Mouse (Mus musculus): ENCODE measurements around the gene Timp2. TPM values are rescaled to one million over a fixed set of nuclear protein-coding genes. Genes with fewer than 3 reads are reported as not detected.
A peak's percentile ranks its signal among the peaks of the same experiment; 100 is the strongest.
"Not testable (repeated sequence)": the region's sequence is repeated elsewhere in the genome, so short reads cannot be mapped to it uniquely, and the experiment has no call there.

Gene Timp2
- 100 to 1,000 TPM; 206 to 223 TPM for total RNA-seq (2021)

DNA sequence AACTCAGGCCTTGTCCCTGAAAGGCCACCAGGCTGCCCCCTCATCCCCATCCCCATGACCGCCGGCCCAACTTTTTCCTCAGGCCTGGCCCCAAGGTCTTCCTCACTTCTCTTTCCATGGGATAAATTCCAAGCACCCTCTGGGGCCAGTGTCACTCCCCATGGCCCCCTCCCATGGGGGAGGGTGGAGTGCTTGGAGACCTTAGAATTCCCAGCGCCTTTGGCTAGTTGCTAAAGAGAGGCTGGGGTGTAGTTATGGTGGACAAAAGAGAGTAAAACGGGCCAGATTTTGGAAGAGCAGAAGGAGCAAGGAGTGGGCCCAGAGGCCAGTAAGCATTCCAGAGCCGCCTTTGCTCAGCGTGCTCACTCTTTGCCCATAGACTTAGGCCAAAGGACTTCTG is at the start of gene Timp2:
Gene Timp2, minus strand, starts transcription at position 101 of the 400 bp plus-strand sequence.
- no peak for DNase-seq

DNA sequence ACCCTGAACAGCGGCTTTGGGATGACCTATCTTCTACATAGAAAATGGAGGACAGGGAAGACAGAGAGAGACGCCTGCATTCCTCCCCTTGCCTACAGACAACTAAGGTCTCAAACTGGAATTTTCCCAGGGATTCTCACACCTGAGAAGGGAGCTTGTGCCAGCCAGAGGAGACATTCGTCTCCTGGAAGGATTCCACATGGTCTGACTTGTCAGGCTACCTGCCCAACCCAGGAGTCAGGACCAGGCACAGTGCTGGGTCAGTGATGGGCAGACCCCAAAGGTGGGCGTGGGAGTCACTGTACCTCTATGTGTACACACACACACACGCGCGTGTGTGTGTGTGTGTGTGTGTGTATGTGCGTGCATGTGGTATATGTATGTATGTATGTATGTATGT is 49.8 kb upstream of the Timp2 start:
- DNase-seq: no peak

DNA sequence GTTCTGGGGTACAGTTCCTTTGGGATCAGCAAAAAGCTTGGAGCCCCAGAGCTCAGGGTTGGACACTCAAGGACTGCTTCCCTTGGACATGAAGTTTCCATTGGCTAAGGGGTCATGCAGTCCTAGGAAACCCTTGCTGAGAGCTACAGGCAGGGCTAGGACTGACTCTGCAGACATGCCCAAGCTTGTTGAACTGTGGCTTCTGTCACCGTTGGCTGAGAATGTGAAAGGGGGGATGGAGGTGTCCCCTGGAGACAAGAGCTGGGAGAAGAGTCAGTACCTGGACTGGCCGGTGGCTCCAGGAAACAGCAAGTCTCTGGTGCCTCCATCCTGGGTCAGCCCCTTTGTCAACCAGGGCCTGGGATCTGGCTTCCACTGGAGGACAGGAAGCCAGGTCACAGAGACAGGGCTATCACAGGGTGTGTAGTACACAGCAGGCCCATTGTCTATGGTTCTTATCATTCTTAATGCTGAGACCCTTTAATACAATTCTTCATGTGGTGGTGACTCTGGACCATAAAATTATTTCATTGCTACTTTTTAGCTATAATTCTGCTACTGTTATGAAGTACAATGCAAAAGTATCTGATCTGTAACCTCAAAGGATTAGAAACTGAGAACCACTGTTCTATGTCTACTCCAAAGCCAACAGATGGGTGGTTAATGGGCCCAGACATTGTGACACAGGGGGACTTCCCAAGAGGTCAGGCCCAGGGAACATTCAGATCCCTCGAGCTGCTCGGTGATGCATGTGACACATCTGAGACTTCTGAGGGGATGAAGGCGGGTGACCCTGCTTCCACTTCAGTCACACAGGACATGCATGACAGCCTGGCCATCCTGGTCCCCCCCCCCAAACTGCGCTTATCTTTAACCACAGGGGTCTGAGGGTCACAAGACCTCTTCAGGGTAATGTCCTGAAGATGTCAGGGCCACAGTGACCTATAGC is 48.7 kb upstream of the Timp2 start:
- no peak for DNase-seq

DNA sequence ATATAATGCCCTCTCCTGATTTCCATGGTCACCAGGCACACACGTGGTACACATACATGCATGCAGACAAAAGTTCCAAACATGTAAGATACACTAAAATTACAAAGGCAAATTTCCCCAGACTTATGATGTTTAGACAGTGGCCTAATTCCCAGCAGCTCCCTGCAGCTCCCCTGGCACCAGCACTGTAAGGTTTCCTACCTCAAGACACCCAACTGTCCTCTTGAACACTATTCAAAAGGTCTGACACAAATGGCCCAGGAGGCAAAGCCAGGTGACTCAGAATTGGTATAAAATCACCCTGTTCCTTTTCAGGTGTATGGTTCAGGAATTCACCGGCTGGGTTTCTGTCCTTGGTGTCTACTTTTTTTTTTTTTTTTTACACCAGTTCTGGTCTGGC is 47.6 kb upstream of the Timp2 start:
- DNase-seq: no peak

DNA sequence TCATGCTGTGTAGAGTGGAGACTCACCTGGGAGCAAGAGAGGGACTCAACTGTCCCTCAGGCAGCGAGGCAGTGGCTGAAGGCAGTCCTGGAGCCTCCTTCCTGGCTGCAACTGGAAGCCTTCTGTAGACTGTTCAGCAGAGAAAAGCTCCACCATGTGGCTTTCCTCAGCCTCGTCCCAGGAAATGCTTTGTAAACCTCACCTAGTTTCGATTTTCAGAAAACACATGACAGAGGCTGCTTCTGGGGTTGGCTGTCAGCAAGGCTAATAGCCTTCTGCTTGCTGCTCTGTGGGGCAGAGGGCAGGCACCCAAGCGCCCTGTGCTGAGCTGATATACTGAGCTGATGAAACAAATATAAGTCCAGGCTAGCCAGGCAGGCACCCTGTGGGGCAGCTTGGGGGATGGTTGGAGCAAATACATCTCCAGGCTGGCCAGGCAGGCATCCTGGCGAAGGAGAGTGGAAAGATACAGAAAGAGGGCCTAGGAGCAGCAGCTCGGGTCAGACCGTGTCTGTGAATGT is 46.3 kb upstream of the Timp2 start, which contains the start of gene Lgals3bp:
Gene Lgals3bp, minus strand, starts transcription at position 333 of the 521 bp plus-strand sequence.
- peak; percentile 66 for DNase-seq

DNA sequence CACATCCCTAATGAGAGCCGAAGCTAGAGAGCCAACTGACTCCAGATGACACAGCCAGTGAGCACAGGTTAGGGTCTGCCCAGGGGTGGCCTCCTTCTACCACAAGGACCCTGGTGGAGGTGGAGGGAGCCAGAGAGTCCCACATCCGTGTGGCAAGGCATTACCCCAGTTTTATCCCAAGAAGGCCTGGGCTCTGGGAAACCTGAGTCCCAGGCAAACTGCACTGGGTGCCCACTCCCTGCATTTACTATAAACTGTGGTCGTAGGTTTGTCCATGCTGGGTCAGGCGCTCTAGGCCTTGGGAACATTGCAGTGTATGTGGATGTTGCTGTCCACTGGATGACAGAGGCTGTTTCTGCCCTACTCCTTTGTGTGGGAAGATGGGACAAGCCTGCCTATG is 45.7 kb upstream of the Timp2 start:
- no peak for DNase-seq

DNA sequence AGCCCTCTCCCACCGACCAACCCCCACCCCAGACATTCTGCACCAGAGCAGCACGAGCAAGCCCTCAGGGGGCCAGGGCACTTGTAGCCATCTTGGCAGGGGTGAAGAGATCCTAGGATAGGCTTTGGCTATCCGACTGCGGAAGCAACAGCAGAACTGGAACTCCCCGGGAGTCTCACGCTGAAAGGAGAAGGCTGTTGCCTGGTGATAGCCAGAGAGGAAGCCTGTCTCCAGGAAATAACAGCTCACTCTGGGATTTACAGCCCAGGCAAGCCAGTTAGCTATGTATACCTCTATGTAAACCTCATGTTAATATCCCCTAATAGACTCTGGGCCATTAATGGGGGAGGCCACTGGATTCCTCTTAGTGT is 45.0 kb upstream of the Timp2 start:
- peak; percentile 47 for DNase-seq

DNA sequence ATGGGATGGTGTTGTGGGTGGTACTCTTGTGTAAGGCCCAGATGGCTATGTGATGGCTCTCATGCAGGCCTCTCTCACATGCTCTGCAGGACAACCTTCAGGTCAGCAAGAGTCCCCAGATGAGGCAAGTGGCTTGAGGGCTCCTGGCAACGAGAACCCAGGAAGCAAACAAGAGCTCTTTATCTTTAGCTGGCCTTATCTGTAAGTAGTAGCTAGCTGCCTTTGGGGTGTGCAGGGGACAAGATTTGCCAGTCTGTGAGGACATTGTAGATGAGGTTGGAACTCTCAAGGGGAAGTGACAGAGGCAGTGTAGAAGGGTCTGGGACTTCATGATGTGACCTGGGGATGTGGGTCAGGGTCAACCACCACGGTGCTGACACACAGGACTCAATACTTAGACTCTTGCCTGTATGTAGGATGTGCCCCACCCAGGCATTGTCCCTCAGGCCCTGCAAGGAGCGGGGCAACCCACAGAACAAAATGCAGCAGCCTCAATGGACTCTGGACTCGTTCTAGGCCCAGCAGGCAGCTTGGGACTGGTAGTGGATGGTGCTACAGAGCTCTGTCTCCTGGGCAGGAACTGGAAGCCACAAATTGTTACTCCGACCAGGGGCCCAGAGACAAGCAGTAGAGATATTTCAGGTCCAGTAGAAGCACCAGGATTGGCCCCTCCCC is 44.5 kb upstream of the Timp2 start:
- DNase-seq: no peak

DNA sequence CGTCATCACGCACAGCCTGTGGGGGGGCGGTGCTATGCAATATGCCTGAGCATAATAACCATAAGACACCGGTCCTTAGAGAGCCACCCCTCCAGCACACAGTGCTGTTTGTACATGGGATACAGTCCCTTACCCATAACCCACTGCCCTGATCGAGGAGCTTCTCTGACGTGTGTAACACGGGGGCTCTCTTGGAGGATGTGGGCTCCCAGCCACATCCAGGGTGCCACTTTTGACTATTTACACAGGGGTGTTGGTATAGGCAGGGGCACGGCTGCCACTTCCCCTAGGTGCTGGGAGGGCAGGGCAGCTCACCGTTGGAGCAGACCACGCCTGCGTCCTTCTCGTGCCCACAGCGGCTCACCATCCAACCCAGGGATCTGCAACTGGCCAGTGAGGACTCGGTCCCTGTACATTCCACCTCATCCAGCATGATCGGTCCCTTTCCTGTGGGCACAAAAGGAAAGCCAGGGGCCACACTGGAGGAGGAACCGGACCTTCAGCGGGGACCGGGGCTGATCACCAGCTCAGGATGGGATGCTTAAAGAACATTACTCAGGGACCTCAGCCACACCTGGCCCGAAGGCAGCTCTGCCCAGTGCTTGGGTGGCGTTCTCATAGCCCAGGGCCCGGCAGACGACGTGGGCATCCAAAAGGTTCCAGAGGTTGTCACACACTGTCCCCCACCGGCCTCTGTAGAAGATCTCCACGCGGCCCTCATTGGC is 42.4 kb upstream of the Timp2 start:
- no peak for DNase-seq

DNA sequence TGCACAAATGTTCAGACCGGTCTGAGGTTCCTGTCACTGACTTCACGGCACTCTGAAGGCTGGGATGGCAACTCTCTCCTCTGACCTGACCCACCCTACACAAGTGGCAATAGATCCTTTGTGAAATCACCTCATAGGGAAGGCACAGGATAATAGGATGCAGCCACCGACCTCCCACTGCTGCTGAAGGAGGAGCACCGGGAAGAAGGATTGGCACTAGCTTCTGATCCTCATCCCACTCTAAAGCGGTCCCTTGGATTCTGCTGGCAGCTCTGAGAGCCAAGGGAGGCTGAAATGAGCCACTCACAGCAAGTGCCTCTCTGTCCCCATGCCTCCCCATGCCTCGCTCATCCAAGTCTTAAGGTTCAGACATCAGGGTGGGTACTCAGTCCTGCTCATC is 39.0 kb upstream of the Timp2 start:
- DNase-seq: no peak

DNA sequence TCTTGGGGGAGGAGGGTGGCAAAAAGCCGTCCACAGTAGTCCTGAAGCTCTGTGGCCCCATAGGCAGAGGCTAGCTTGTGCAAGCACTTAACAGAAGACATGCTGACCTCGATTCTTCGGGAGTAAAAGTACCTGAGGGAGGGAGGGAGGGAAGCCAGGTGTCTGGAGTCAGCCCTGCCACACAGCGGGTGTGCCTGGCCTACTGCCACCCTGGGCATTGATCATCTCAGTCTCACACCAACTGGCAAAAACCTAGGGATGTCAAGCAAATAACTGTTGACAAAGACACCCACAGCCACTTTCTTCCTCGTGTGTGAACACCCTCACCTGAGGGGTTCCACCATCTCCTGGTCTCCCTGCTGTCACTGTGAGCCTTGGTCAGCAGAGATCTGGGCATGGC is 38.5 kb upstream of the Timp2 start:
- DNase-seq: no peak

DNA sequence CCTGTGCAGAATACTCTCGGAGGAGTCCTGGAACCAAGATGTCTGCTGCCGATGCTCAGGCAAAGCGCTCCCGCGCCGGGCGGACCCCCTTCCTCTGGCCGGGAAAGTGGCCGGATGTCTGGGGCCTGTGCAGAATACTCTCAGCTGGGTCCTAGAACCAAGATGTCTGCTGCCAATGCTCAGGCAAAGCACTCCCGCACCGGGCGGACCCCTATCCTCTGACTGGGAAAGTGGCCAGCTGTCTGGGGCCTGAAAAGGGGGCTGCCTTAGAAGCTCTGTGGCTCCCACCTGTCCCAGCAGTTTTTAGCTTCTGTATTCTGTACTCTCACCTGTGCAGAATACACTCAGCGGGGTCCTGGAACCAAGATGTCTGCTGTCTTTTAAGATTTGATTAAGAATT is 32.3 kb upstream of the Timp2 start:
- DNase-seq: peak; percentile 3

DNA sequence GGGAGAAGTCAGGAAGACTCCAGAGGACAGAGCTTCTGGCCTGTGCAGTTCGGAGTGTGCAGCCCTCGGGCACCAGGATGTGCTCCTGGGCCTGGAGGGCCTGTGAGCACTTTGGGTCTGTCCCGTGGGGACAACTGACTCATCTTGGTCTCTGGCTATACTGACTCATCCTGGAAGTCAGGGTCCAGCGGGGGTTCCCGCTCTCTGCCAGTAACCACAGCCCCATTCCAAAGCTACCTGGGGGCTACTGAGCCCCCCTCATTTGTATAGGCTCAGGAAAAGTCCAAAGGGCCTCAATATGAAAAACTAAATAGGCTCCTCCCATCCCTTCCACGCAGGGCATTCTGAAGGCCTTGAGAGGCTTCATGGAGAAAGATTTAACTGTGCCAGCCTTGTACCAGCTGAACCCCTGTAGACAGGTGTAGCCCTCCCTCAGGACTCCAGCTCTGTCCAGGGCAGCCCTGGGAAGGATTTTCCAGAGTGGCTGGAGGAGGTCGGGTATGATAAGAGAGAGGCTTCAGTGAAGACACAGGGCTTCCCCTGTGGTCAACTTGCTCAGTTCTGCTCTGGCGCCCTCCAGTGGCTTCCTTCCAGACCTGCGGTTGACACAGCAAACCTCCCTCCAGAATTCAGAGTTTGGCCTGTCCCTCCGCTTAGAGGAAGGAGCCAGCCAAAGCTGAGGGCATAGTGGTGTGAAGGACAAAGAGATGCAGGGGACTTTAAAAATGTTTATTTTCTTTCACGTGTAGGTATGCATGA is 23.9 kb upstream of the Timp2 start:
- DNase-seq: peak; percentile 95

DNA sequence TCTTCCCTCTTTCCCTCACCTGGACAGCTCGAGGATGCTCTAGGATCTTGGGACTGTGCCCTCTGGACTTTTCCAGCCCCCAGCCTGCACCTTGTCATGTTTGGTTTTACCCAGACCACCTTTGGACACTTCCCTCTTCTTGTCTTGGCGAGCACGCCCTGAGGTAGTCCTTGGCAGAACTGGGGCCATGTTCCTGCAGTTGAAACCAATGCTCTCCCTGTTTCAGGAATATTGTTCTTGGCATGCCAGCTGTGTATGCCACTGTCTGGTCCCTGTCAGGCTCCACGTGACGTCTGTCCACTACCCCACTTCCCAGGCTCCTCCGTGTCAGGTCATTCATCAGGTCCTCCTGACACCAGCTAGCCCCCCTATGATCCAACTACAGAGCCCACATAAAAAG is 23.1 kb upstream of the Timp2 start:
- DNase-seq: peak; percentile 5

DNA sequence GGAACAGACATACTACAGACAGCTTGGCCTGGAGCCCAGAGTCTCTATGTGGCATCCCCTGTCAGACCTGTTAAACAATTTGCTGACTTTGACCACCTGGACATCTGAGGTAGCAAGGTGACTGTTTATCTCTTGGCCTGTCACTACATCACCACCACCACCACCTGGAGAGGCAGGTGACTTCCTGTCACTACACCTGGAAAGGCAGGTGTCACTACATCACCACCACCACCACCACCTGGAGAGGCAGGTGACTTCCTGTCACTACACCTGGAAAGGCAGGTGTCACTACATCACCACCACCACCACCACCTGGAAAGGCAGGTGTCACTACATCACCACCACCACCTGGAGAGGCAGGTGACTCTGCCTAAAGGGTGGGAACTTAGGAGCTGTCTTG is 20.8 kb upstream of the Timp2 start:
- not testable (repeated sequence) for DNase-seq

DNA sequence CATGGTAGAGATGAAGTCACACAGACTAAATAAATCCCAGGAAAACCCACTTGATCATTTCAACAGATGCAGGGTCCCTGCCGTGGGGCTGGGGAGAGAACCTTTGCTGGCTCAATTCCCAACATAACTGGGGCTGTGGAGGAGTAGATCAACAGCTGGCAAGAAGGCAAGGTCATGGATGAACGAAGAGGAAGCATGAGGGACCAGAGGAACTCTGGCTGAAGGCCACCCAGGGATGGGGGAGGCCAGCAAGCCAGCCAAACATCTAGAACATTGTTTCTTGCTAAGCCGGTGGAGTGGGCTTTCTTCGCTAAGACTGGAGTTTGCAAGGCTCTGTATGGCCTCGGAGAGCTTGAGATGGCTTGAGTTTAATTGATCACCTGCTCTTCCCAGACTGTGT is 20.3 kb upstream of the Timp2 start:
- DNase-seq: peak; percentile 65

DNA sequence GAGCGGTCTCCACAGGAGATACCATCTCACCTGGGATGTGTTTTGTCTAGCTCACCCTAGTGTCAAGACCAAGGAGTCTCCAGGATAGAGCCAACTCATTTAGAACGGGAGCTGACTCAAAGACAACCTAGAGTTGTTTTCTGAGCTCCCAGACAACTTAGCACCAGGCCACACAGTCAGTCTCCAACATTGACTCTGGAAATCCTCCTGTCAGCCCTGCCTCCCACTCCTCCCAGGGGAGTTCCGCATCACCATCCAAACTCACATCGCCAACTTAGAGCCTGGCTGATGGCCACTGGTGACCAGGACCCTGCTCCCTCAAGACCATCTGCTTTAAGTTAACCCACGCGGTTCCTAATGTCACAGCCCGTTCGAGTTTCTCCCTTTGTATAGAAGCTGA is 19.9 kb upstream of the Timp2 start:
- DNase-seq: peak; percentile 32

DNA sequence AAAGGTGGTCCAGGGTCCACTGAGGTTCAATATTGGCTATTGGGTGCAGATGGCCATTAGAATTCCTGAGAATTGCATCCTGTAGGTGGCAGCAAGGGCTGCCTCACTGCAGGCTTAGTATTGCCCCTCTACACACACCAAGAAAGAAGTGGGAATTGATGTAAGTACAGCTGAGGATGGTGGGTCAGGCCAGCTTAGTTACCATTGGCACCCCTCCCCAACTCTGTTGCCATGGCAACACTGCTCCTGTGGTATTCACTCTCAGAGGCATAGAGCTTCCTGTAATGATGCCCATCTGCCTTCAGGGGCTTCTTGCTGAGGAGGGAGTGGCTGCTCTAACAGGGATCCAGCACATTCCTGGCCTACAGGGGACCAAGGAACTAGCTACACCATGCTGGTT is 19.5 kb upstream of the Timp2 start:
- DNase-seq: no peak

DNA sequence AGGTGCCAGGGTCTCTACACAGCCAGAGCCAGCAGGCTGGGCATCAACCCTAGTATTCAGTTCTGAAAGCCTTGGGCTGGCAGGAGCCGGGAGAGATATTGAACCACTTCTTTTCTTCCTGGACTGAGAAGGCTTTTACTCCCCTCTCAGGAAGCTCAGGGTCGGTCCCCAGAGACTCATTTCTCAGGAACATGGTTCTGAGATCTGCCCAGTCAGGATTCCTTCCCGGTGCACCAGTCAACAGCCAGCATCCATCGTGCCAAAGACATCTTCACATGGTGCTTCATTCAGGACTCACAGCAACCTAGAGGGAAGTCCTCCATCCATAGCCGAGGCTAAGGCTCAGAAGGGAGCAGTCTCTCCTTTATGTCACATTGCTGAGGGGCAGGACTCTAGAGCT is 19.0 kb upstream of the Timp2 start:
- DNase-seq: peak; percentile 2

DNA sequence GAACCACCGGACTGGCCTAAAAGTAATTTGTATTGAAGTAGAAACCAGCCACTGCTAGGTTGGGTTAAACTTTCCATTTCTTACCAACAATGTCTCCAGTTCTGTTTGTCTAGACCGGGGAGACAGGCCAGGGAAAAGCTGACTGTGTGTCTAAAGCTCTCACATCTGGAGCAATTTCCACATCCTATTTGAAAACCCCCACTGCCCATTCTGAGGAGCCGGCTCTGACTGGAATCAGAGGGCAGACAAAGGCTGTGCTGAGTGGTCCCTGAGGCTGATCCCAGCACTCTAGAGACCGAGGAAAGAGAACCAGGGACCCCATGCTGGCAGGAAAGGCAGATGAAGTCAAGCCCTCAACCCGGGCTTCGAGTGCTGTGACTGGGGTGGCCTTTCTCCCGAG is 17.1 kb upstream of the Timp2 start:
- peak; percentile 11 for DNase-seq

DNA sequence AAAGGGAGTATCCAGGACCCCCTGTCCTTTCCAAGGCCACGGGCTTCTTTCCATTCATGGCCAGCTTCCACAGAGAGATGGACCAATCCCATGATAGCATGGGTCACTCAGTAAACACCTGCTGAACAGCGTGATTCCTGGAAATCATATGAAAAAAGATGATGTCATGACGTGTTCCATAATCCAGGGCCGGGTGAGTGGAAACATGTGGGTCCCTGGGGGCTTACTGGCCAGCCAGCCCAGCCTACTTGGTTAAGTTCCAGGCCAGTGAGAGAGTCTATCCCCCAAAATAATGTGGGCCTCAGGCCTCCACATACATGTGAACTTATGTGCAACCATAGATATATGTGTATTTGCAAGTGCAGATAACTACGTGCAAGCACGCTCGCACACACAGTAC is 16.3 kb upstream of the Timp2 start:
- DNase-seq: peak; percentile 37

DNA sequence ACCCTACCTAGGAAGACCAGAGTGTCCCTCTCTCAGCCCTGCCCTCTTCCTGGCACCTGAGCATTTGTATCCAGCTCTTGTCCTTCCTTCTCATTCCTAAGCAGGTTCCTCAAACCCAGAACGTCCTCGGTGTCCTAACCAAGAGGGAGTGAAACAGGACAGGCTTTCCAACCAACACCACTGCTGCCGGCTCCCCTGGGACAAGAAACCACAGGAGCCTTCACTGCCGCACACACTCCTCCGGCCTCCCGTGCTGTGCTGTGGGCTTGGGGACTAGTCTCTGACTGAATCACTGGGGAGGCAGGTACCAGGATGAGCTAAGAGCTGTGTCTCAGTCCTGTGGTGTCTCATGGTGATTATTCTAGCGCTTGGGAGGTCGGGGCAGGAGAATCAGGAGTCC is 14.1 kb upstream of the Timp2 start:
- DNase-seq: peak; percentile 3
